Mouse (Mus musculus): ENCODE data around the gene Vmn2r48.
"Not testable (repeated sequence)": the region's sequence is repeated elsewhere in the genome, so short reads cannot be mapped to it uniquely, and the experiment has no call there.

The Vmn2r48 gene

DNA sequence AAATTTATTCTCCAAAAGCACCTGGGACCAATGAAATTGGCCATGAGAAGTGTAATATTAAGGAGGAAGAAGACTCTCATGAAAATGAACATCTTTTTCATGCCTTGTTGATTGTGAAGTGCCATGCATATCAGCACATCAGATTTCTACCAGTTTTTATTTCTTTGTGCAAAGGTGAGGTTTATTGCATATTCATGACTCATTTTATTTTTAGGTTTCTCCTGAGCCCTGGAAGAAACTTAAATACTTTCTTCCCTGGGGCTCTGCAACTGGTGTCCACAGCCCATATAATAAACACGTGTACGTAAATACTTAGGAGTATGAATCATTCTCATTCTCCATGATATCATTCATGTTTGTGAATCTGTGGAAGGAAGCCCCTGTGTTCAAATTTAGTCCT, at the start of gene Vmn2r48:
Gene Vmn2r48, minus strand, starts transcription at position 101 of the 400 bp plus-strand sequence.
- not testable (repeated sequence) for DNase-seq

DNA sequence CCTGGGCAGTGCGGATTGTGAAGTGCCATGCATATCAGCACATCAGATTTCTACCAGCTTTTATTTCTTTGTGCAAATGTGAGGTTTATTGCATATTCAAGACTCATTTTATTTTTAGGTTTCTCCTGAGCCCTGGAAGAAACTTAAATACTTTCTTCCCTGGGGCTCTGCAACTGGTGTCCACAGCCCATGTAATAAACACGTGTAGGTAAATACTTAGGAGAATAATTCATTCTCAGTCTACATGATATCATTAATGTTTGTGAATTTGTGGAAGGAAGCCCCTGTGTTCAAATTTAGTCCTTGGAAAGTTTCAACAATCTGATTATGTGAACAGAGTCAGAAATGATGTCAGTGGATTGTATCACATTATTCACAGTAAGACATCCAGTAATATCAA, 38.8 kb upstream of the Vmn2r48 start, which contains the start of gene Vmn2r49:
Gene Vmn2r49, minus strand, starts transcription at position 101 of the 400 bp plus-strand sequence.
- DNase-seq, result not testable (repeated sequence)

Data from thymus, postnatal 36 days (tissue).